In genomic region chr6:87581581-87581980, GRCm38 (mm10) we compare ENCODE assay signal across 14 mouse cellular contexts.
"Had no signal": no experiment of that assay in that cellular context is flagged by ENCODE, and none has a peak within 500 bp of the region (broad histone marks: within the 10 kb centered on the region; RNA-seq: fewer than 3 reads in every experiment).

No protein-coding gene starts in this region.

- H3K4me3 ChIP-seq: limb, embryonic 15.5 days; midbrain, embryonic 10.5 days; myocyte; neural tube, embryonic 15.5 days had no signal

- H3K27me3 ChIP-seq: limb, embryonic 15.5 days; neural tube, embryonic 15.5 days had no signal

- H3K27ac ChIP-seq: midbrain, embryonic 10.5 days; neural tube, embryonic 15.5 days had no signal

- ATAC-seq: intestine, embryonic 16.5 days had no signal

- H3K36me3 ChIP-seq: limb, embryonic 15.5 days; neural tube, embryonic 15.5 days had no signal

- H3K9ac ChIP-seq: limb, embryonic 15.5 days; neural tube, embryonic 15.5 days had no signal

- H3K9me3 ChIP-seq: limb, embryonic 15.5 days; midbrain, embryonic 10.5 days; neural tube, embryonic 15.5 days had no signal

- DNase-seq: kidney, adult 8-10 months; kidney, postnatal 25 days; layer of hippocampus, adult 9-11 months; layer of hippocampus, postnatal 36 days; lung, adult 2 months; midbrain, embryonic 14.5 days; right cerebral cortex, adult 18-20 months; right cerebral cortex, postnatal 25 days; thymus, postnatal 4 days had no signal

- H3K4me2 ChIP-seq: limb, embryonic 15.5 days; neural tube, embryonic 15.5 days had no signal
